Mouse (Mus musculus) forebrain, embryonic 13.5 days (tissue): ENCODE results near the gene Tspan1. TPM values are rescaled to one million over a fixed set of nuclear protein-coding genes. Genes with fewer than 3 reads are reported as not detected.

ENCODE experiments used
- ATAC-seq: fragments of 200-750 bp; cut with Nextera tagmentation; 2 replicates; pipeline ENCODE4 v1.8.0; 2017
- H3K27ac ChIP-seq: fragments of 300-500 bp; sonication (generic); 2 replicates; pipeline ENCODE4 v1.5.1; 2015; ENCODE audit warnings: inconsistent platforms, mild to moderate bottlenecking, moderate library complexity
- H3K27me3 ChIP-seq: fragments of 300-500 bp; sonication (generic); 2 replicates; pipeline ENCODE4 v1.6.1; 2015; ENCODE audit warnings: mild to moderate bottlenecking, inconsistent platforms
- H3K36me3 ChIP-seq: fragments of 300-500 bp; sonication (generic); 2 replicates; pipeline ENCODE4 v1.6.1; 2015; ENCODE audit warnings: mild to moderate bottlenecking, inconsistent platforms; ENCODE audit not compliant: poor library complexity, severe bottlenecking
- H3K4me1 ChIP-seq: fragments of 300-500 bp; sonication (generic); 2 replicates; pipeline ENCODE4 v1.6.1; 2015; ENCODE audit warnings: inconsistent platforms
- H3K4me2 ChIP-seq: fragments of 300-500 bp; sonication (generic); 2 replicates; pipeline ENCODE4 v1.6.1; 2015; ENCODE audit warnings: inconsistent platforms, mild to moderate bottlenecking, moderate library complexity
- H3K4me3 ChIP-seq: fragments of 300-500 bp; sonication (generic); 2 replicates; pipeline ENCODE4 v1.5.1; 2015; ENCODE audit warnings: mild to moderate bottlenecking, inconsistent platforms
- H3K9ac ChIP-seq: fragments of 300-500 bp; sonication (generic); 2 replicates; pipeline ENCODE4 v1.6.1; 2015; ENCODE audit warnings: mild to moderate bottlenecking, inconsistent platforms
- H3K9me3 ChIP-seq: fragments of 300-500 bp; sonication (generic); replicated peaks from 2 replicates; pipeline ENCODE4 v1.6.1; 2016; ENCODE audit warnings: inconsistent platforms
- WGBS: fragments of 180-500 bp; shearing (Covaris S2); methylation state at CpG from one replicate; pipeline ENCODE4 v1.1.7; 2015; 5-methylcytosine and 5-hydroxymethylcytosine counted together
- polyA plus RNA-seq: library from polyadenylated mRNA; unstranded; fragments of >200 nt; fragmentation: Nextera tagmentation; extraction: Ambion mirVana; gene quantifications from 2 replicates; pipeline ENCODE4 v1.2.1, GENCODE M21; 2015

Tspan1 gene
- polyA plus RNA-seq, 1 experiment from 2014 or later: 0.22 TPM

GRCm38 (mm10) chr4:116177140-116177539 lies 9.7 kb upstream of the Tspan1 start:
- ATAC-seq: no peak
- Histone ChIP-seq H3K4me2 (no peak overlapping the region), H3K4me1 (peaks cover 29% of the 10 kb centered on the region), H3K27me3 (no peaks in the 10 kb centered on the region), H3K36me3 (no peaks in the 10 kb centered on the region), H3K4me3 (no peak overlapping the region), H3K9me3 (no peaks in the 10 kb centered on the region), H3K9ac (no peak overlapping the region), H3K27ac (no peak overlapping the region)
- 47% methylated on average over 5 of the region's 5 CpGs for WGBS

GRCm38 (mm10) chr4:116176543-116176988 lies 9.2 kb upstream of the Tspan1 start:
- ATAC-seq: peak; percentile 87
- Histone ChIP-seq H3K9ac (no peak overlapping the region), H3K9me3 (no peaks in the 10 kb centered on the region), H3K4me1 (peaks cover 29% of the 10 kb centered on the region), H3K4me3 (0 out of 2 replicates have a peak overlapping the region, but pooled peaks have one; percentile 7), H3K27me3 (no peaks in the 10 kb centered on the region), H3K36me3 (no peaks in the 10 kb centered on the region), H3K27ac (peak overlapping the region; percentile 62), H3K4me2 (peak overlapping the region; percentile 42)
- WGBS: 30% methylated on average over 10 of the region's 10 CpGs

DNA sequence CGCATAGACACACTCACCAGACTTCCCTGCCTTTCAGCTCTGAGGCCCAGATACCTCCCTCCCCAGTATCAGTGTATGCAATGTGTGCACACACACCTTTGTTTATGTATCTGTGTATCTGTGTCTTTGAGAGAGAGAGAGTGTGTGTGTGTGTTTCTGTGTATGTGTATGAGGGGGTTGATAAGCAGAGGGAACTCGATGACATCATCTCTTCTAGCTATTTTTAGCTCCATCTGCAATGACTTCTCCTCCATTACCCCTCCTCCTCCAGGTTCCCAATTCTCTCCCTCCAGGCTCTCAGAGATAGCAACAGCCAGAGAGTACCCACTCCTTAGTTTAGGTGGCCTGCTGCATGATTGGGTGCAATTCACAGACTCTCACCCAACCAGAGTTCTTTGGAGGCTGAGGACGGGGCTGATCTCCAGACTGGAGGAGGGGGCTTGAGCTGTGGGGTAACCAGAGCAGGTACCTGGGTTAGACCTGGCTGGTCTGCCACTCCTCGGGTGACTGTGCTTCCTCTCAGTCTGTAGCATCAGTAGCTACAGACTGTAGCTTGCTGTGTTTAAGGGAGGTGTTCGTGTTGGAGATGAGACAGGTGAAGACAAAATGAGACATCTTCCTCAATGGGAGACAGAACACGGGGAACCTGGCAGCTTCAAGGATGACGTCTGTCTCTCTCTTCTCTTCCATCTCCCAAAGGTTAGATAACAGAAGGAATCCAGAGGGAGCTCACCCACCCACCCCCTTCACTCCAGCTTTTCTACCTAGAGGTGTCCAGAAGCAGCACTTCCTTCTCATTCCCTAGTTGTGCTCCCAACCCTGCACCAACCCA lies 8.5 kb upstream of the Tspan1 start:
- H3K9ac ChIP-seq: no peak overlapping the region
- no peak; the same call in 1 of the 2 replicates for ATAC-seq
- peak overlapping the region; percentile 42; the same call in 1 of the 2 replicates for H3K4me2 ChIP-seq
- 0 out of 2 replicates have a peak overlapping the region, but pooled peaks have one; percentile 7 for H3K4me3 ChIP-seq
- H3K27ac ChIP-seq: peak overlapping the region; percentile 62
- WGBS: 73% methylated on average over 7 of the region's 7 CpGs
- no peaks in the 10 kb centered on the region for H3K9me3 ChIP-seq
- H3K4me1 ChIP-seq: peaks cover 29% of the 10 kb centered on the region
- H3K27me3 ChIP-seq: no peaks in the 10 kb centered on the region
- H3K36me3 ChIP-seq: no peaks in the 10 kb centered on the region

DNA sequence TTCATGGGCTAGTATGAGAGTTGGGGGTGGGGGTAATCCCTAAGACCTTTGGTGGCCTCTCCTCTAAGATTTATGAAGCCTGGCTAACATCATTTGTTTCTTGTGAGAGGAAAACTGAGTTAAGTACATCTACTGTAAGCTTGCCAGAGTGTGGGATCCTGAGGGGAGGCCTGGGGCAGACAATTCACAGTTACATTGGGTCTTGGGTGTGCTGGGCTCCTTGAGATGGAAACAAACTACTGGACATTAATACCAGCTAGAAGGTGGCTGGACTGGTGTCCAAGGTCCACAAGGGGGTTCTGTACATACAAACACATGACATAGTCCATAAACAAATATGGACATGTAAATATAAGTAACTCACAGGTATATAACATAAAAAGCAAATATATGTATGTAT lies 7.7 kb upstream of the Tspan1 start:
- Histone ChIP-seq H3K27me3 (no peaks in the 10 kb centered on the region), H3K4me2 (no peak overlapping the region), H3K27ac (no peak overlapping the region), H3K9me3 (no peaks in the 10 kb centered on the region), H3K4me1 (peaks cover 29% of the 10 kb centered on the region), H3K4me3 (no peak overlapping the region), H3K9ac (no peak overlapping the region), H3K36me3 (no peaks in the 10 kb centered on the region)
- no peak for ATAC-seq

DNA sequence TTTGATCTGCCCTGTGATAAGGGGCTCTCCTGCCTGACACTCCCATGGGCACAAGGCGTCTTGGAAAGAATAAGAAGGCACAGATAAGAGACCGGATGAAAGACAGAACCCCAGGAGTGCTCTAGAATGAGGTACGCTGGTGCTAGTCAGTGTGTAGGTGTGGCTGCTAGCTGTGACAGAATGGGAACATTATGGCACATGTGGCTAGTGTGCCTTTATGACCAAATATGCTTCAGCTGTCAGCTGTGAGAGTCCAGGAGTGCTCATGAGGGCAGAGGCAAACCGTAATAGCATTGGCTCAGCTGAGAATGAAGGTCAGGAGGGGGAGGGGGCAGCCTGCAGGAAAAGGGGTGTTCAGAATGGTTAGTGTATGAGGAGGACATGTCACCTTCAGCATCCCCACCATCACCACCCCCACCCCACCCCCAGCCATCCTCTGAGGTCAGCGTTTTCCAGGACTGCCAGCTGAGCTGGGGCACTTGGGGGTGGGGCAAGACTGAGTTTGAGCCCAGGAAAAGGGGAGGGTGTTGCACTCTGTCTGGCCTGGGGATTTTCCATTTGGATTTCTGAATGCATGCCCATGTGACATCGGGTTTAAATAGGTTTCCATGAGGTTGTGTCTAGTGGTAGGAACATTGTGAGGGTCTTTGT lies 7.2 kb upstream of the Tspan1 start:
- Histone ChIP-seq H3K4me3 (no peak overlapping the region), H3K9ac (no peak overlapping the region), H3K4me2 (no peak overlapping the region), H3K36me3 (no peaks in the 10 kb centered on the region), H3K9me3 (no peaks in the 10 kb centered on the region), H3K27me3 (no peaks in the 10 kb centered on the region), H3K27ac (no peak overlapping the region), H3K4me1 (peaks cover 29% of the 10 kb centered on the region)
- 46% methylated on average over 6 of the region's 6 CpGs for WGBS
- no peak for ATAC-seq

DNA sequence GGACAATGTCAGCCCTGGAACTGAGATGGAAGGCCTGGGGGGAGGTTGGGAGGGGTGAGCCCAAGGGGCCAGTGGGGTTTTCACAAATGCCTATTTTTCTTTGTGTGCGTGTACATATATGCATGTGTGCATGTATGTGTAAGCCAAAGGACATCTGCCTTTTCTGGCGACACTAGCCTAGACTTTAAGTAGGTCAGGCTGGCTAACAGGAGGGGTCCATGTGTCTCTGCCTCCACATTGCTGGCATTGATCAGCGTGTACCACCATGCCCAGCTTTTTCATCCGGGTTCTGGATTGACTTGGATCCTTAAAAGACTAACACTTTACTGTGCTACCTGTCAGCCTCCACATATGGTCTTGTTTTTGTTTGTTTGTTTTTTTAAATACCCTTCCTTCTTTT lies 6.4 kb upstream of the Tspan1 start:
- ATAC-seq: no peak
- H3K36me3 ChIP-seq: no peaks in the 10 kb centered on the region
- no peak overlapping the region for H3K9ac ChIP-seq
- H3K4me2 ChIP-seq: no peak overlapping the region
- H3K4me3 ChIP-seq: no peak overlapping the region
- peaks cover 29% of the 10 kb centered on the region for H3K4me1 ChIP-seq
- 91% methylated on average over 4 of the region's 4 CpGs for WGBS
- no peaks in the 10 kb centered on the region for H3K9me3 ChIP-seq
- no peaks in the 10 kb centered on the region for H3K27me3 ChIP-seq
- no peak overlapping the region for H3K27ac ChIP-seq

- WGBS: 84% methylated on average over 6 of the region's 6 CpGs
These were observed 5.7 kb upstream of the Tspan1 start, which contains the start of the genes 1700042G07Rik and Gm49337 for GRCm38 (mm10) chr4:116173072-116173471. Gene 1700042G07Rik, plus strand, starts transcription at chr4:116173372. Gene Gm49337, plus strand, starts transcription at chr4:116173384.

DNA sequence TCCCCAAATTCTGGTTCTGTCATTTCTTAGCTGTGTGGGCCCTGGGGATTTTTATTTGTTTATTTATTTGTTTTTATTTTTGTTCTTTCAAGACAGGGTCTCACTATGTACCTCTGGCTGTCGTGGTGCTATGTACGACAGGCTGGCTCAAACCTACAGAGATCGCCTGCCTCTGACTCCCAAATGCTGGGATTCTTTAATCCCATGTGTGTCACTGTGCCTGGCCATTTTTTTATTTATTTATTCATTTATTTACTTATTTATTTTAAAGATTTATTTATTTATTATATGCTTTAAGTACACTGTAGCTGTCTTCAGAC lies 1.9 kb upstream of the Tspan1 start:
- no peaks in the 10 kb centered on the region for H3K36me3 ChIP-seq
- H3K4me1 ChIP-seq: peaks cover 3% of the 10 kb centered on the region; the same call in 1 of the 2 replicates
- no peak overlapping the region for H3K4me2 ChIP-seq
- H3K27ac ChIP-seq: no peak overlapping the region
- 70% methylated on average over 3 of the region's 3 CpGs for WGBS
- no peaks in the 10 kb centered on the region for H3K9me3 ChIP-seq
- H3K4me3 ChIP-seq: no peak overlapping the region
- no peak overlapping the region for H3K9ac ChIP-seq
- no peaks in the 10 kb centered on the region for H3K27me3 ChIP-seq
- ATAC-seq: peak; percentile 66; the same call in 1 of the 2 replicates

More at GRCm38 (mm10) chr4:116173072-116173471, 5.7 kb upstream of the Tspan1 start, which contains the start of the genes 1700042G07Rik and Gm49337:
- no peaks in the 10 kb centered on the region for H3K36me3 ChIP-seq
- no peak within 1 kb of the TSS for H3K9ac ChIP-seq
- H3K27ac ChIP-seq: no peak within 1 kb of the TSS
- no peak for ATAC-seq
- no peak within 1 kb of the TSS for H3K4me2 ChIP-seq
- H3K4me1 ChIP-seq: peaks cover 29% of the 10 kb centered on the region
- H3K27me3 ChIP-seq: no peaks in the 10 kb centered on the region
- no peak within 1 kb of the TSS for H3K4me3 ChIP-seq
- no peaks in the 10 kb centered on the region for H3K9me3 ChIP-seq

DNA sequence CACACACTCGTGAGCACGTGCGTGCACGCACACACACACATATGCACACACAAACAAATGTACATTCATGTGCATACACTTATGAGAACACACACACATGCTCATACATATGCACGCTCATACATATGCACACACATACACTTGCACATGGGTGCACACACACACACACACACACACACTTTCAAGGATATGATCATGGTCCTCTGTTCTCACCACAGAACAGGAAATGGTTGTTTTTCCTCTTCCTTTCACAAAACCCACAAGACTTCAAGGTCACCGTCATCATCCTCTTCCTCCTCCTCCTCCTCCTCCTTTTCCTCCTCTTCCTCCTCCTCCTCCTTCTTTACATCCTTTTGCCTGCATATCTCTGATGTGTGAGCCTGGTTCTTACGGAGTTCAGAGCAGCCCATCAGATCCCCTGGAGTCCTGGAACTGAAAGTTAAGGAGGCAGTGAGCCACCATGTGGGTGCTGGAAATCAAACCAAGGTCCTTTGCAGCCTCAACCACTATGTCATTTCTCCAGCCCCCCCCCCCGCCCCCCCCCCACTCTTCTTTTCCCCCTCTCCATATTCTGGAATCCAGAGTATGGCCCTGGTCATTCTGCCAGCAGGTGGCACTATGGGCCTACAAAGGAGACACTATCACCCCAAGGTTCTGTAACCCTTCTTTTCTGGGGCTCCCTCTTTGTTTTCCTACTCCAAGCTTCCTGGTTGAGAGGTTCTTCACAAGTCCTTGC lies 1.4 kb upstream of the Tspan1 start:
- no peaks in the 10 kb centered on the region for H3K4me1 ChIP-seq
- 81% methylated on average over 7 of the region's 8 CpGs for WGBS
- ATAC-seq: peak; percentile 83
- no peak overlapping the region for H3K9ac ChIP-seq
- H3K36me3 ChIP-seq: no peaks in the 10 kb centered on the region
- no peaks in the 10 kb centered on the region for H3K27me3 ChIP-seq
- H3K9me3 ChIP-seq: no peaks in the 10 kb centered on the region
- H3K4me3 ChIP-seq: no peak overlapping the region
- no peak overlapping the region for H3K27ac ChIP-seq
- no peak overlapping the region for H3K4me2 ChIP-seq

DNA sequence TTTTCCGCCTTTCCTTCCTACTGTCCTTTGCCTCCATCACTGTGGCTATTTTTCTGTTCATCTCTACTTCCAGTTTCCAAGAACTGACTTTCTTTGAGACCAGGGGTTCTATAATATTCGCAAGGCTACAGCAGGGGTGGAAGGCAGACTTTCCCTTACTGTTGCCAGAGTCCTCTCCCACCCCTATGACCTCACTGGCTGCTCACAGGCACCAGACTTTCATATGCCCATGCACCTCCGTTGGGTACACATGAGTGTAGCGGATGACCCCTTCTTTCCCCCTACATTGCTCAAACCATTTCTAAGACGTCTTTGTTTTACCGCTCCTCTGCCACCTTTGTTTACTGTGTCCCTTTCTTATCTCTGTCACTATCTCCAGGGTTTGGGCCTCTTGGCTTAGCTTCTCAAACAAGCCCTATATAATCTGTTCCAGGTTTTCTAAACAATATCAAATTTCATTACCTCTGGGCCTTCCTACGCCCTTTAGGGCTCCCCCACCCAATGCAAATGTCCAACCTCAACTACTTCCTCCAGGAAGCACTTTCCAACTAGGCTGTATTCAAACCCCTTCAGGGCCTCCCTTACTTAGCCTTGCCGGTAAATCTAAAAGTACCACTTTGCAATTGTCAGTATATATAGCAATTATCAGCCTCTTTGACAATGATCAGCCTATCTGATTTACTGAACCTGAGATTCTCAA lies 1.5 kb downstream of the Tspan1 start:
- Histone ChIP-seq H3K4me1 (no peaks in the 10 kb centered on the region), H3K4me3 (no peak overlapping the region), H3K9me3 (no peaks in the 10 kb centered on the region), H3K27me3 (no peaks in the 10 kb centered on the region), H3K27ac (no peak overlapping the region), H3K9ac (no peak overlapping the region), H3K36me3 (no peaks in the 10 kb centered on the region), H3K4me2 (no peak overlapping the region)
- WGBS: 80% methylated on average over 8 of the region's 8 CpGs
- no peak for ATAC-seq

GRCm38 (mm10) chr4:116164759-116165554 lies 2.4 kb downstream of the Tspan1 start:
- Histone ChIP-seq H3K9ac (no peak overlapping the region), H3K4me2 (no peak overlapping the region), H3K36me3 (no peaks in the 10 kb centered on the region), H3K9me3 (no peaks in the 10 kb centered on the region), H3K4me3 (no peak overlapping the region), H3K27me3 (no peaks in the 10 kb centered on the region), H3K27ac (no peak overlapping the region), H3K4me1 (no peaks in the 10 kb centered on the region)
- ATAC-seq: no peak
- WGBS: 80% methylated on average over 2 of the region's 2 CpGs
